ENCODE assay signal across 26 mouse cellular contexts in the genomic region with DNA sequence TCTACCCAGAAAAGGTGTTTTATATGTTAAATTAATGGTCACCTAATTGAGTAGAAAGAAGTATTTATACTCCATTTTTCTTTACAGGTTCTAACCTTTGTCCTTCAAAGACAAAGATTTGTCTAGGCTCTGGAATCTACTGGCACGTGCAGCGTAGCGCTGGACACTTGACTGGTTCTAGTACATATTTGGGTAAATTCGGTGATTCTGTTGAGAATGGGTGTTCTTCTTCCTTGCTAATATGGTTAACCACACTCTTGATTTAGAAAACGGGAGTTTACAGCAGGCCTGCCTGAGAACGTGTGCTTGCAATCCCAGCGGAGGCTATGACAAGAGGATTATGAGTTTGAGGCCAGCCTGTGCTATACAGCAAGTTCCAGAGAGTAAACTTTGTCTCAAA.
"Had no signal": no experiment of that assay in that cellular context is flagged by ENCODE, and none has a peak within 500 bp of the region (broad histone marks: within the 10 kb centered on the region; RNA-seq: fewer than 3 reads in every experiment).

No protein-coding gene starts in this region.

- H3K9ac ChIP-seq: embryonic facial prominence, embryonic 12.5 days; embryonic facial prominence, embryonic 13.5 days; embryonic facial prominence, embryonic 15.5 days; forebrain, embryonic 12.5 days; forebrain, embryonic 13.5 days; forebrain, embryonic 15.5 days; forebrain, postnatal 0 days had no signal

- H3K4me3 ChIP-seq: embryonic facial prominence, embryonic 10.5 days; embryonic facial prominence, embryonic 12.5 days; embryonic facial prominence, embryonic 13.5 days; embryonic facial prominence, embryonic 15.5 days; erythroblast, embryonic 14.5 days; forebrain, embryonic 10.5 days; forebrain, embryonic 12.5 days; forebrain, embryonic 13.5 days; forebrain, embryonic 15.5 days; gastrocnemius, adult 2 months; heart, adult 2 months had no signal

- H3K27ac ChIP-seq: embryonic facial prominence, embryonic 10.5 days; embryonic facial prominence, embryonic 12.5 days; embryonic facial prominence, embryonic 13.5 days; embryonic facial prominence, embryonic 15.5 days; forebrain, embryonic 10.5 days; forebrain, embryonic 12.5 days; forebrain, embryonic 13.5 days; forebrain, embryonic 15.5 days; gastrocnemius, adult 2 months; heart, adult 2 months had no signal

- H3K27me3 ChIP-seq: embryonic facial prominence, embryonic 12.5 days; embryonic facial prominence, embryonic 13.5 days; embryonic facial prominence, embryonic 15.5 days; forebrain, embryonic 12.5 days; forebrain, embryonic 13.5 days; forebrain, embryonic 15.5 days had no signal

- H3K36me3 ChIP-seq: embryonic facial prominence, embryonic 10.5 days; embryonic facial prominence, embryonic 12.5 days; embryonic facial prominence, embryonic 13.5 days; embryonic facial prominence, embryonic 15.5 days; forebrain, embryonic 10.5 days; forebrain, embryonic 12.5 days; forebrain, embryonic 15.5 days had no signal

- DNase-seq: cerebellum, adult 2 months; cerebellum, adult 8-10 months; cerebellum, adult 9-10 months; cerebellum, adult 9-11 months; cerebellum, postnatal 10 days; cerebellum, postnatal 14 days; cerebellum, postnatal 25 days; cerebellum, postnatal 36 days; embryo, embryonic 11 days; forebrain, postnatal 0 days; gastrocnemius, adult 2 months; gastrocnemius, postnatal 10 days; gastrocnemius, postnatal 14 days; gastrocnemius, postnatal 25 days; gastrocnemius, postnatal 36 days; heart, adult 18-20 months; heart, adult 2 months had no signal

- H3K4me2 ChIP-seq: embryonic facial prominence, embryonic 12.5 days; embryonic facial prominence, embryonic 13.5 days; embryonic facial prominence, embryonic 15.5 days; forebrain, embryonic 12.5 days; forebrain, embryonic 13.5 days; forebrain, embryonic 15.5 days had no signal

- H3K9me3 ChIP-seq: embryonic facial prominence, embryonic 10.5 days; embryonic facial prominence, embryonic 12.5 days; embryonic facial prominence, embryonic 13.5 days; embryonic facial prominence, embryonic 15.5 days; forebrain, embryonic 10.5 days; forebrain, embryonic 12.5 days; forebrain, embryonic 13.5 days; forebrain, embryonic 15.5 days had no signal
